Mouse (Mus musculus) MEL (cell line): ENCODE data around the gene Acin1. TPM values are rescaled to one million over a fixed set of nuclear protein-coding genes. Genes with fewer than 3 reads are reported as not detected.

ENCODE experiments used
- DNase-seq: peaks from one replicate; pipeline ENCODE4 v3.0.0; 2011; ENCODE audit warnings: low read depth, low spot score
- H3K27ac ChIP-seq: 2 replicates; pipeline ENCODE4 v1.5.1; 2012; ENCODE audit warnings: low read depth, mild to moderate bottlenecking, control low read depth, low read length, moderate library complexity; ENCODE audit not compliant: control insufficient read depth
- H3K27me3 ChIP-seq, 2 experiments: fragments of 150-350 bp in 1 of 2; sonication (generic) in 1 of 2; 2 replicates each; pipeline ENCODE4 v1.6.1; 2012; ENCODE audit warnings: low read length in 2 of 2, mild to moderate bottlenecking in 2 of 2, improper control_type of control experiment in 1 of 2, moderate library complexity in 1 of 2; ENCODE audit not compliant: insufficient read depth in 2 of 2, control insufficient read depth in 1 of 2
- H3K36me3 ChIP-seq, 2 experiments: 2 replicates each; pipeline ENCODE4 v1.6.1; 2012 to 2014; ENCODE audit warnings: low read length in 2 of 2, improper control_type of control experiment in 1 of 2, inconsistent platforms in 1 of 2, mild to moderate bottlenecking in 1 of 2; ENCODE audit not compliant: insufficient read depth in 2 of 2, control insufficient read depth in 1 of 2
- H3K4me1 ChIP-seq, 2 experiments: fragments of 150-350 bp in 1 of 2; sonication (generic) in 1 of 2; 2 replicates each; pipeline ENCODE4 v1.6.1; 2012; ENCODE audit warnings: low read length in 2 of 2, improper control_type of control experiment in 1 of 2, mild to moderate bottlenecking in 1 of 2; ENCODE audit not compliant: insufficient read depth in 2 of 2, control insufficient read depth in 1 of 2
- H3K4me3 ChIP-seq, 2 experiments: fragments of 150-350 bp in 1 of 2; sonication (generic) in 1 of 2; 2 replicates each; pipeline ENCODE4 v1.5.1; 2012; ENCODE audit warnings: low read depth in 2 of 2, low read length in 2 of 2, mild to moderate bottlenecking in 2 of 2, moderate library complexity in 2 of 2, control low read depth in 1 of 2, improper control_type of control experiment in 1 of 2; ENCODE audit not compliant: control insufficient read depth in 1 of 2, insufficient read depth in 1 of 2
- H3K79me2 ChIP-seq: 2 replicates; pipeline ENCODE4 v1.6.1; 2012; ENCODE audit warnings: mild to moderate bottlenecking, low read length, moderate library complexity; ENCODE audit not compliant: control insufficient read depth, poor library complexity, insufficient read depth
- H3K9ac ChIP-seq: 2 replicates; pipeline ENCODE4 v1.6.1; 2012; ENCODE audit warnings: low read depth, mild to moderate bottlenecking, control low read depth, low read length, moderate library complexity; ENCODE audit not compliant: control insufficient read depth, poor library complexity, severe bottlenecking
- H3K9me3 ChIP-seq: fragments of 150-350 bp; sonication (generic); replicated peaks from 2 replicates; pipeline ENCODE4 v1.6.1; 2012; ENCODE audit warnings: mild to moderate bottlenecking, low read length, improper control_type of control experiment, moderate library complexity; ENCODE audit not compliant: insufficient read depth
- BHLHE40 ChIP-seq: IDR thresholded peaks from 2 replicates; pipeline ENCODE4 v1.6.1; 2012; ENCODE audit warnings: low read depth, mild to moderate bottlenecking, inconsistent platforms, low read length, improper control_type of control experiment, borderline replicate concordance
- CHD1 ChIP-seq: IDR thresholded peaks from 2 replicates; pipeline ENCODE4 v1.6.1; 2012; ENCODE audit warnings: low read depth, mild to moderate bottlenecking, inconsistent platforms, low read length, improper control_type of control experiment
- CTCF ChIP-seq, 3 experiments: IDR thresholded peaks in 2 of 3; conservative IDR thresholded peaks in 1 of 3; 2 replicates each; pipeline ENCODE4 v1.5.1; 2011 to 2012; ENCODE audit warnings: low read length in 3 of 3, low read depth in 2 of 3, mild to moderate bottlenecking in 2 of 3, improper control_type of control experiment in 1 of 3, inconsistent platforms in 1 of 3, mixed read lengths in 1 of 3, moderate library complexity in 1 of 3; ENCODE audit not compliant: control insufficient read depth in 1 of 3, insufficient read depth in 1 of 3, poor library complexity in 1 of 3, severe bottlenecking in 1 of 3
- ELF1 ChIP-seq: IDR thresholded peaks from 2 replicates; pipeline ENCODE4 v1.6.1; 2014; ENCODE audit warnings: low read depth, mild to moderate bottlenecking, inconsistent platforms, low read length, improper control_type of control experiment, moderate library complexity
- EP300 ChIP-seq, 2 experiments: IDR thresholded peaks; 2 replicates each; pipeline ENCODE4 v1.6.1; 2011; ENCODE audit warnings: improper control_type of control experiment in 2 of 2, low read length in 2 of 2, low read depth in 1 of 2, mild to moderate bottlenecking in 1 of 2
- ETS1 ChIP-seq: IDR thresholded peaks from 2 replicates; pipeline ENCODE4 v1.6.1; 2012; ENCODE audit warnings: low read depth, mild to moderate bottlenecking, inconsistent platforms, low read length, improper control_type of control experiment, moderate library complexity
- GABPA ChIP-seq: IDR thresholded peaks from 2 replicates; pipeline ENCODE4 v1.6.1; 2012; ENCODE audit warnings: low read depth, mild to moderate bottlenecking, inconsistent platforms, low read length, improper control_type of control experiment, moderate library complexity
- GATA1 ChIP-seq: IDR thresholded peaks from 2 replicates; pipeline ENCODE4 v1.6.1; 2011; ENCODE audit warnings: low read depth, low read length, improper control_type of control experiment
- MAFK ChIP-seq: IDR thresholded peaks from 2 replicates; pipeline ENCODE4 v1.6.1; 2011; ENCODE audit warnings: low read depth, mild to moderate bottlenecking, low read length, improper control_type of control experiment, borderline replicate concordance
- MXI1 ChIP-seq: IDR thresholded peaks from 2 replicates; pipeline ENCODE4 v1.6.1; 2011; ENCODE audit warnings: mild to moderate bottlenecking, low read depth, low read length, improper control_type of control experiment
- MYB ChIP-seq: IDR thresholded peaks from 2 replicates; pipeline ENCODE4 v1.6.1; 2011; ENCODE audit warnings: mild to moderate bottlenecking, low read depth, low read length, improper control_type of control experiment
- NELFE ChIP-seq: IDR thresholded peaks from 2 replicates; pipeline ENCODE4 v1.6.1; 2011; ENCODE audit warnings: low read depth, low read length, improper control_type of control experiment
- POLR2A ChIP-seq, 2 experiments: IDR thresholded peaks; 2 replicates each; pipeline ENCODE4 v1.6.1; 2011 to 2012; ENCODE audit warnings: low read length in 2 of 2, mild to moderate bottlenecking in 2 of 2, control low read depth in 1 of 2, improper control_type of control experiment in 1 of 2, low read depth in 1 of 2, moderate library complexity in 1 of 2; ENCODE audit not compliant: control insufficient read depth in 1 of 2, insufficient read depth in 1 of 2, poor library complexity in 1 of 2
- POLR2AphosphoS2 ChIP-seq: IDR thresholded peaks from 2 replicates; pipeline ENCODE4 v1.6.1; 2011; ENCODE audit warnings: low read length, improper control_type of control experiment
- RAD21 ChIP-seq: IDR thresholded peaks from 2 replicates; pipeline ENCODE4 v1.6.1; 2011; ENCODE audit warnings: mild to moderate bottlenecking, low read depth, low read length, improper control_type of control experiment
- RCOR1 ChIP-seq: IDR thresholded peaks from 2 replicates; pipeline ENCODE4 v1.6.1; 2012; ENCODE audit warnings: low read depth, mild to moderate bottlenecking, inconsistent platforms, low read length, improper control_type of control experiment
- TAL1 ChIP-seq: IDR thresholded peaks from 2 replicates; pipeline ENCODE4 v1.6.1; 2012; ENCODE audit warnings: mild to moderate bottlenecking, inconsistent platforms, low read length, moderate library complexity, mixed read lengths
- TCF12 ChIP-seq: IDR thresholded peaks from 2 replicates; pipeline ENCODE4 v1.6.1; 2014; ENCODE audit warnings: low read depth, mild to moderate bottlenecking, inconsistent platforms, low read length, improper control_type of control experiment, moderate library complexity
- USF1 ChIP-seq: IDR thresholded peaks from 2 replicates; pipeline ENCODE4 v1.6.1; 2014; ENCODE audit warnings: low read depth, mild to moderate bottlenecking, inconsistent platforms, low read length, improper control_type of control experiment, moderate library complexity
- ZMIZ1 ChIP-seq: IDR thresholded peaks from 2 replicates; pipeline ENCODE4 v1.6.1; 2012; ENCODE audit warnings: low read depth, mild to moderate bottlenecking, inconsistent platforms, low read length, improper control_type of control experiment, moderate library complexity
- polyA plus RNA-seq, 2 experiments: library from polyadenylated mRNA; stranded (reverse) in 1 of 2; unstranded in 1 of 2; fragments of >175 nt in 1 of 2; fragments of >200 nt in 1 of 2; gene quantifications; 2 replicates each; pipeline versions ENCODE4 v1.2.1 to v1.2.4; 2012; ENCODE audit warnings: low replicate concordance in 2 of 2, low read depth in 1 of 2; ENCODE audit not compliant: insufficient read length in 2 of 2, insufficient read depth in 1 of 2, missing spikeins in 1 of 2
- total RNA-seq: library from RNA; depleted of rRNA; stranded (reverse); fragments of 300-350 nt; gene quantifications from 2 replicates; pipeline ENCODE4 v1.2.3, GENCODE M21; 2012

The Acin1 gene
- total and polyA plus RNA-seq, 3 experiments, result 103 to 248 (median 115) TPM

DNA sequence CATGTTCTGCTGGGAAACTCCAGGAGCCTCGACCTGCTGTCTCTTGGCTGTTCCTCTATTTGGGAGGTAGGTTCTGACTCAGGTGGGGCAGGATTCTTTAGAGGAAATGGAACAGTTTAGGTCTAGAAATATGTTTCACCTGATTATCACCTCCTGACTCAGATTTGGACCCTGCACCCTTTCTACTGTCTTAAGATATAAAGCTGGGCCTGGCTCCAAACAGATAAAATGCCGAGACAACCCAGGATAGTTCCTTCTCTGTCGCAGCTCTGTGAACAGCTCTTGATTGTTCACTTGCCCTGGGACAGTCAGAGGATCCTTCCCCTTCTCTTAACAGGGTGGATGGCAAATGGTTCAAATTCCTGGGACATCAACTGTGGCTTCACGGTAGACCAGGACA is 48.5 kb upstream of the Acin1 start:
- peak; percentile 76 for DNase-seq
- Histone ChIP-seq H3K9ac (no peak overlapping the region), H3K36me3 (no peaks in the 10 kb centered on the region), H3K27ac (no peak overlapping the region), H3K9me3 (no peaks in the 10 kb centered on the region), H3K27me3 (no peaks in the 10 kb centered on the region; a peak in 1 of 4 replicates), H3K4me1 (peaks cover 0 to 16% of the 10 kb centered on the region in 2 experiments; a peak in 3 of 4 replicates), H3K79me2 (no peaks in the 10 kb centered on the region), H3K4me3 (no peak overlapping the region)
- TF ChIP-seq GATA1, result peak; percentile 89
- no peak for TF ChIP-seq RAD21
- peak; percentile 43; the same call in 1 of the 2 replicates for TF ChIP-seq TAL1
- peak; percentile 84 to 87 for TF ChIP-seq EP300 (IDR thresholded peaks at IDR 0.05; ENCODE audit: low read depth in 1 of 2, low read length in 2 of 2)
- TF ChIP-seq MAFK, result 0 out of 2 replicates have a peak, but pooled peaks have one; percentile 21
- TF ChIP-seq MYB, result no peak
- no peak for TF ChIP-seq BHLHE40
- peak; percentile 97 for TF ChIP-seq RCOR1
- peak; percentile 66 for TF ChIP-seq ETS1
- peak; percentile 88 for TF ChIP-seq TCF12

DNA sequence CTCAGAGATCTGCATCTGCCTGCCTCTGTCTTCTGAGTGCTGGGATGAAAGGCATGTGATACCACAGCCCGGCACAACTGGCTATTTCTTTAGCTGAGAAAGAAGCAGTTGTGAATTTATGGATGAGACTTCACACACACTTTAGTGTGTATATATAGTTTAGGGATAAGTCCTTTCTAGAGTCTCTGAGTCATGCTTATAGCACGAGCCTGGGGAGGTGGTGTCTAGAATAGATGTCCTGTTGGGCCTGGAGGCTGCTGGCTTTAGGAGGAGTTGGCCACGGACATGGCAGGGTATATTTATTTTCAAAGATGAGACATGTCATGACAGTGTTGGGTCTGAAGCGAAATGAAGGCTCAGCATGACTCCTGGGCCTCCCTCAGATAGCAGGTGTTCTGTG is 47.3 kb upstream of the Acin1 start:
- H3K4me3 ChIP-seq, result no peak overlapping the region
- H3K36me3 ChIP-seq, result no peaks in the 10 kb centered on the region
- peaks cover 0 to 16% of the 10 kb centered on the region in 2 experiments; a peak in 3 of 4 replicates for H3K4me1 ChIP-seq
- no peak overlapping the region for H3K9ac ChIP-seq
- no peaks in the 10 kb centered on the region for H3K9me3 ChIP-seq
- TF ChIP-seq TAL1 (no peak), GABPA (no peak), ZMIZ1 (no peak), ELF1 (no peak), TCF12 (no peak), NELFE (no peak), CTCF (IDR thresholded peaks at IDR 0.05 in 2 of 3, conservative IDR thresholded peaks at IDR 0.05 in 1 of 3; ENCODE audit: control insufficient read depth in 1 of 3, insufficient read depth in 1 of 3, low read depth in 2 of 3, low read length in 3 of 3, poor library complexity in 1 of 3, severe bottlenecking in 1 of 3) (no peak), MXI1 (no peak), BHLHE40 (no peak), POLR2AphosphoS2 (no peak), MAFK (no peak), CHD1 (no peak), USF1 (no peak), POLR2A (IDR thresholded peaks at IDR 0.05; ENCODE audit: control insufficient read depth in 1 of 2, insufficient read depth in 1 of 2, low read depth in 1 of 2, low read length in 2 of 2, poor library complexity in 1 of 2) (no peak)
- no peak for DNase-seq
- H3K27ac ChIP-seq, result no peak overlapping the region
- H3K79me2 ChIP-seq, result no peaks in the 10 kb centered on the region
- no peaks in the 10 kb centered on the region; a peak in 1 of 4 replicates for H3K27me3 ChIP-seq
